Comparison of ENCODE assay signal across 8 mouse cellular contexts in genomic region chr2:163644047-163644446, GRCm38 (mm10). TPM values are rescaled to one million over a fixed set of nuclear protein-coding genes. Genes with fewer than 3 reads are reported as not detected.
DNase-seq lines count a peak whose midpoint lies in the region; ATAC-seq and TF ChIP-seq lines count a peak whose summit lies in the region.

No protein-coding gene starts in this region.

- 2% methylated on average over 4 of the region's 4 CpGs for WGBS in kidney, adult 2 months
- 11% methylated on average over 4 of the region's 4 CpGs for WGBS in hindbrain, embryonic 11.5 days
- 9% methylated on average over 4 of the region's 4 CpGs for WGBS in midbrain, embryonic 14.5 days

- H3K36me3 ChIP-seq in kidney, adult 2 months (ENCODE audit: control insufficient read depth, insufficient read depth, low read length) = no peaks in the 10 kb centered on the region; the same call in 1 of the 2 replicates
- H3K36me3 ChIP-seq in hindbrain, embryonic 11.5 days (ENCODE audit: control insufficient read depth, insufficient read depth, low read length) = no peaks in the 10 kb centered on the region
- no peaks in the 10 kb centered on the region for H3K36me3 ChIP-seq in midbrain, embryonic 14.5 days (ENCODE audit: control insufficient read depth, insufficient read depth, low read length)

- DNase-seq in kidney, adult 2 months = no peak
- DNase-seq in kidney, postnatal 14 days = no peak
- DNase-seq in NIH3T3 (ENCODE audit: low read depth) = peak; percentile 12
- no peak for DNase-seq in hindbrain, embryonic 11.5 days (ENCODE audit: low spot score)
- DNase-seq in midbrain, embryonic 14.5 days = peak; percentile 34
- no peak for DNase-seq in gastrocnemius, postnatal 14 days
- DNase-seq in cerebellum, adult 11-12 months = no peak
- no peak for DNase-seq in layer of hippocampus, adult 9-10 months (ENCODE audit: low spot score)

- no peaks in the 10 kb centered on the region for H3K27me3 ChIP-seq in kidney, adult 2 months (replicated peaks; ENCODE audit: control insufficient read depth, insufficient read depth, low read length)
- no peaks in the 10 kb centered on the region for H3K27me3 ChIP-seq in hindbrain, embryonic 11.5 days (ENCODE audit: control insufficient read depth, insufficient read depth, low read length)
- no peaks in the 10 kb centered on the region for H3K27me3 ChIP-seq in midbrain, embryonic 14.5 days (ENCODE audit: control insufficient read depth, insufficient read depth, low read length)

- H3K4me1 ChIP-seq in kidney, adult 2 months (ENCODE audit: control insufficient read depth, insufficient read depth, low read length) = peaks cover 10% of the 10 kb centered on the region
- no peaks in the 10 kb centered on the region; the same call in 1 of the 2 replicates for H3K4me1 ChIP-seq in hindbrain, embryonic 11.5 days (replicated peaks; ENCODE audit: control insufficient read depth, insufficient read depth, low read length)
- peaks cover 19% of the 10 kb centered on the region for H3K4me1 ChIP-seq in midbrain, embryonic 14.5 days (ENCODE audit: control insufficient read depth, insufficient read depth, low read length)

- H3K4me3 ChIP-seq in kidney, adult 2 months (ENCODE audit: insufficient read depth, low read depth, low read length) = peak overlapping the region; percentile 72
- peak overlapping the region; percentile 79 for H3K4me3 ChIP-seq in hindbrain, embryonic 11.5 days (ENCODE audit: low read depth, low read length)
- peak overlapping the region; percentile 95 for H3K4me3 ChIP-seq in midbrain, embryonic 14.5 days (replicated peaks; ENCODE audit: low read depth, low read length)

- H3K4me2 ChIP-seq in hindbrain, embryonic 11.5 days (replicated peaks; ENCODE audit: low read depth, low read length) = peak overlapping the region; percentile 56
- peak overlapping the region; percentile 55 for H3K4me2 ChIP-seq in midbrain, embryonic 14.5 days (ENCODE audit: low read length)

- intact Hi-C loops in gastrocnemius, postnatal 14 days (cut with DNase I; ENCODE audit: low total_unique reads) = no loop called here

- H3K27ac ChIP-seq in kidney, adult 2 months (ENCODE audit: insufficient read depth, low read depth, low read length) = peak overlapping the region; percentile 97
- peak overlapping the region; percentile 94 for H3K27ac ChIP-seq in hindbrain, embryonic 11.5 days (ENCODE audit: low read depth, low read length)
- peak overlapping the region; percentile 98 for H3K27ac ChIP-seq in midbrain, embryonic 14.5 days (replicated peaks; ENCODE audit: low read depth, low read length)

- TF ChIP-seq CTCF in kidney, adult 2 months (conservative IDR thresholded peaks at IDR 0.05; ENCODE audit: insufficient read depth, insufficient read length, low read depth, low read length) = no peak

- TF ChIP-seq POLR2A in kidney, adult 2 months (IDR thresholded peaks at IDR 0.05; ENCODE audit: low read depth, low read length) = no peak

- no peak for ATAC-seq in hindbrain, embryonic 11.5 days (ENCODE audit: low FRiP score)
- ATAC-seq in midbrain, embryonic 14.5 days (ENCODE audit: low FRiP score, low TSS enrichment) = no peak

- peak overlapping the region; percentile 82 for H3K9ac ChIP-seq in hindbrain, embryonic 11.5 days (ENCODE audit: low read depth, low read length)
- peak overlapping the region; percentile 98 for H3K9ac ChIP-seq in midbrain, embryonic 14.5 days (replicated peaks; ENCODE audit: low read length)

- no peaks in the 10 kb centered on the region for H3K9me3 ChIP-seq in hindbrain, embryonic 11.5 days (ENCODE audit: control insufficient read depth, low read length)
- no peaks in the 10 kb centered on the region for H3K9me3 ChIP-seq in midbrain, embryonic 14.5 days (ENCODE audit: control insufficient read depth, low read length)

RNA-seq across cellular contexts. Expression of gene Serinc3, which starts 0.9 kb away (rescaled TPM):
- polyA plus RNA-seq in kidney, adult 2 months (2012; rRNA removed) = 340 and 357 TPM in 2 replicates
- polyA plus RNA-seq in hindbrain, embryonic 11.5 days (2014; fragmentation: Nextera tagmentation; extraction: Ambion mirVana) = 35.7 and 38.4 TPM in 2 replicates
- polyA plus RNA-seq in midbrain, embryonic 14.5 days (2014; fragmentation: Nextera tagmentation; extraction: Ambion mirVana) = 30.9 and 39.3 TPM in 2 replicates
- total RNA-seq in gastrocnemius, postnatal 14 days (2021) = 100 to 1,000 TPM; 124 to 167 TPM

RNA-seq across cellular contexts. Expression of gene Pkig, which starts 14.1 kb away (rescaled TPM):
- polyA plus RNA-seq in kidney, adult 2 months (2012; rRNA removed) = 100 and 107 TPM in 2 replicates
- polyA plus RNA-seq in hindbrain, embryonic 11.5 days (2014; fragmentation: Nextera tagmentation; extraction: Ambion mirVana) = 136 and 138 TPM in 2 replicates
- polyA plus RNA-seq in midbrain, embryonic 14.5 days (2014; fragmentation: Nextera tagmentation; extraction: Ambion mirVana) = 115 and 128 TPM in 2 replicates
- total RNA-seq in gastrocnemius, postnatal 14 days (2021) = 10 to 100 TPM; 78.2 to 85.3 TPM

RNA-seq across cellular contexts. Expression of gene Ttpal, which starts 41.9 kb away (rescaled TPM):
- polyA plus RNA-seq in kidney, adult 2 months (2012; rRNA removed) = 11.3 and 12.0 TPM in 2 replicates
- 40.2 and 42.2 TPM in 2 replicates for polyA plus RNA-seq in hindbrain, embryonic 11.5 days (2014; fragmentation: Nextera tagmentation; extraction: Ambion mirVana)
- 39.5 and 60.6 TPM in 2 replicates for polyA plus RNA-seq in midbrain, embryonic 14.5 days (2014; fragmentation: Nextera tagmentation; extraction: Ambion mirVana)
- total RNA-seq in gastrocnemius, postnatal 14 days (2021) = 1 to 10 TPM; 7.7 to 8.2 TPM

Comparison
In these comparisons a context has a peak if more than half of its experiments do, and no peak if none do; other contexts are left out.
1. DNase-seq: peak in NIH3T3 (single experiment) and midbrain, embryonic 14.5 days (single experiment); none in kidney, adult 2 months (single experiment), kidney, postnatal 14 days (single experiment), hindbrain, embryonic 11.5 days (single experiment), gastrocnemius, postnatal 14 days (single experiment), cerebellum, adult 11-12 months (single experiment) and layer of hippocampus, adult 9-10 months (single experiment).
2. Peak in every context shown above with its lines, with median percentiles within 50 percentile points of each other: H3K27ac ChIP-seq and H3K4me3 ChIP-seq.